Mouse (Mus musculus) neural tube, embryonic 10.5 days (tissue): ENCODE results near the gene Pla2g5.
"Not testable (repeated sequence)": the region's sequence is repeated elsewhere in the genome, so short reads cannot be mapped to it uniquely, and the experiment has no call there.

ENCODE experiments used
- DNase-seq: peaks from one replicate; pipeline ENCODE4 v3.0.0-alpha.2; 2017; ENCODE audit warnings: low spot score; ENCODE audit errors: extremely low spot score

The Pla2g5 gene

DNA sequence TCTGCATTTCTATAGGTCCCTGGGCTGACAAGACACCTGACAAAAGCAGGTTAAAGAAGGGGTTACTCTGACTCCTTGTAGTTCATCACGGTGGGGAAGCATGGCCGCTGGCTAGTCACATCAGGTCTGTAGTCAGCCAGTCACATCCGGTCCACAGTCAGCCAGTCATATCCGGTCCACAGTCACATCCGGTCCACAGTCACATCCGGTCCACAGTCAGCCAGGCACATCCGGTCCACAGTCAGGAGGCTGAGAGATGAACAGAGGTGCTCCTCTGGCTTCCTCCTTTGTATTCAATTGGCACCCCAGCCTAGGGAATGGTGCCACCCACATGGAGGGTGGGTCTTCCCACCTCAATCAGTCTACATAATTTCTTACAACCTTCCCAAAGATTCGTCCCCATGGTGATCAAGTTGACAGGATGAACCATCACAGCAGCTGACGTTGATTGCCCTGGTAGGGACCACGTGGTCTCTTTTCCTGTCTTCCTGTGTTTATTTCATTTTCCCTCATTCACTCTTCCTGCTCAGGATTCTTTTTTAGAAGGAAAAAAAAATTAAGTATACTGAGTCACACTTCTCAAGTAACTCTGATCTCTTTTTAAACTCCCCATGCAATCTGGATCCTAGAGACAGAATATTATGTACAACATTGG is at the start of gene Pla2g5:
Pla2g5 (minus strand) TSS at position 139 of the 655 bp plus-strand sequence.
- DNase-seq, result no peak

DNA sequence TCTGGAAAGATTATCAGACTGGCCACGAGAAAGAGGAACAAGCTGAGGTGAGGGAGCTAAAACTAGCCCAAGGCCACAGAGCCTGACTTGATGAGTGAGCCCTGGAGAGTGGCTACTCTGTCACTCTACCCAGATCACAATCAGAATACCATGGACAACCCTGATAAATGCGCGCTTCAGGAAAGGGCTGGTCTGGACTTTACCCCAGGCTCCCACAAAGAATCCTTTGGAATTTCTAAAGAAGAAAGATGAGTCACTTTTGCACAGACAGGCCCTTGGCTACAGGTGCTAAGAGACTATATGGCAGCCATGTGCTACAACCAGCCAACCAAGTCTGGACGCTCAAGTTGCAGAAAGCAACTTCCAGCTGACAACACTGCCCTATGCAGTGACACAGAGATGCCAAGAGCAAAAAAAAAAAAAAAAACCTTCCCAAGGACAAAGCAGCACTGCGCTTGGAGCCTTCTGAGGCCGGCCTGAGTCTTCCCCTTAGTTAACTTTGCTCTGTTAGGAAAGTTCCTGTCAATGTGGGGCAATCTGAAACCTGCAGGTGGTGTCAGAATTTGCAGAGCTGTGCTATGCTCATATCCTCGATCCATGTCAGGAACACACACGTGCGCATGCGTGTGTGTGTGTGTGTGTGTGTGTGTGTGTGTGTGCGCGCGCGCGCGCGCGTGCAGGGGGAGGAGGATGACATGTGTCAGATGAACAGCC is 42.5 kb upstream of the Pla2g5 start:
- DNase-seq, result no peak

DNA sequence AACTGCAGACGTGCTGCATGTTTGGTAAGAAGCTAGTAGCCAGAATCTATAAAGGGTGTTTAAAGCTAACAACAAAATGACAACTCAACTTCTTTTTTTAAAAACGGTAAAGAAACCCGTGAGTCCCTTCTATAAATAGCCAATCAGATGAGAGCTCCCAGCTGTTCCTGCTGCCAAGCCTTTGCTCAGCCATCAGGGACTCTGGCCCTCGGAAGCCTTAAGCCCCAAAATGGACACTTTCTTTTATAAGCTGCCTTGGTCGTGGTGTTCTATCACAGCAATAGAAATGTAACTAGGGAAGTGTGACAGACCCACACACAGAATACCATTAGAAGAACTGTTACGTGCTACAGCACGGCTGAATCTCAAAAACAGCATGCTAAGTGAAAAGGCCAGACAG is 36.1 kb upstream of the Pla2g5 start:
- DNase-seq, result no peak

DNA sequence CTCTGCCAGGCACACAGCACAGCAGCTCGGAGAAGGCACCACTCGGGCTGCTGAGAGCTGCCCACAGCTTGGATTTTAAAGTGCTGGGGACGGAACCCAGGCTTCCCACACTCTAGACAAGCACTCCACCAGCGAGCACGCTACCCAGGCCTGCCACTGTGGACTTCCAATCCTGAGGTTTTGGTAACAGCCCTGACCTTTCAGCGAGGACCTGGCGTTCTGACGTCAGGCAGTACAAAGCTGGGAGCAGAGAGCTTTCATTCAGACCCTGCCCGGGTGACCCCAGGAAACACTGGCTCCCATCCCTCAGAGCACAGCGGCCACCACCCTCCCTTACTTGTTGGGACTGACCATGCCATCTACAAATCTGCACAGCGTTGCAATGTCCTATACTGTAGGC is 30.5 kb upstream of the Pla2g5 start:
- DNase-seq, result not testable (repeated sequence)

- DNase-seq, result no peak
Observed at GRCm38 (mm10) chr4:138892655-138893054, 29.4 kb upstream of the Pla2g5 start.

- no peak for DNase-seq
Observed at GRCm38 (mm10) chr4:138889635-138890034, 26.4 kb upstream of the Pla2g5 start.

- DNase-seq, result no peak
Observed at GRCm38 (mm10) chr4:138889165-138889564, 25.9 kb upstream of the Pla2g5 start.

GRCm38 (mm10) chr4:138884261-138884660 is 21.0 kb upstream of the Pla2g5 start:
- DNase-seq, result peak; percentile 89

DNA sequence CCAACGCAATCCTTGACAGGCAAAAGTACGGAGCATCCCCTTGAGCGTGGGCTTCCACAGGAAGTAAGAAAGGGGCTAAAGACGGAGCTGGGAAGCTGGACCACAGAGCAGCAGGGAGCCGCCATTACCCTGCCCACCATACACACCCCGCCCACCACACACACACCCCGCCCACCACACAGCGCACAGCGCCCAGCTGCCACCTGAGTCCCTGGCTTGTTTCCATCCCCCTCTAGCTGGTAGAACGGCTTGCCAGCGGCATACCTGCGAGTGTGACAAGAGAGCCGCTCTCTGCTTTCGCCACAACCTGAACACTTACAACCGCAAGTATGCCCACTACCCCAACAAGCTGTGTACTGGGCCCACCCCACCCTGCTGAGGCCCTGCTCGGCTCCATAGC is 18.9 kb upstream of the Pla2g5 start:
- peak; percentile 39 for DNase-seq

DNA sequence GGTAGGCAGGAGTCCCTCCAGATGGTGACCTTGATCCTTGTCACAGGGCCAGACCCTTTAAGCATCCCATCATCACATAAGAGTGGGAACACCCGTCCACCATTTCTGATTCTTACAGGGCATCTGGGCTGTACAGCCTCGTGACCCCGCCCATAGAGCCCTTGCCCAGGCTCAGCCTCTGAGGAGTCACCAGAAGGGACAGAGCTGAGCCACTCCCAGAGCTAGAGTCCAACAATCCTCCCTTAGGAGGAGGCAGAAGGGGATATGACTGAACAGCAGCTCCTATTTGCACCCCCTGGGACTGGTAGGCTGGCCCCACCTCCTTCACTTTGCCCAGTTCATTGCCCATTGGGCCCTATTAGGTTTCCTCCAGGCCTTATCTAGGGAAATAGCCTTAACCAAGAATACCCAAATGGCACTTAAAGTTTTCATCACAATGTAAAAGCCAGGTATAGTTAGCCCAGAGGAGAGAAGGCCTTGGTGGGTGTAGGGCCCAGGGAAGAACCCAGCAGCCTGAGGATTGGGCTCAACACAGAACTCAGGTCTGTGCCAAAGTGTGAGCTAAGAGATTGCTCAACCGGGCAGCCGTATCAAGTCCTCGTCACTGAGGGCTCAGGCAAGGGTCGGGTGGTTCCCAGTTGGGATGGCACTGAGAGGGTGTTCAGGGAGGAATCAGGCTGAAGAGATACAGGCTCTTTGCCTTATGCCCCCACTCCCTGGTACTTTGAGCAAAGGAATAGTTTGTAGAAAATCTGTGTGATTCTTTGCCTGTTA is 17.7 kb upstream of the Pla2g5 start:
- DNase-seq, result no peak

DNA sequence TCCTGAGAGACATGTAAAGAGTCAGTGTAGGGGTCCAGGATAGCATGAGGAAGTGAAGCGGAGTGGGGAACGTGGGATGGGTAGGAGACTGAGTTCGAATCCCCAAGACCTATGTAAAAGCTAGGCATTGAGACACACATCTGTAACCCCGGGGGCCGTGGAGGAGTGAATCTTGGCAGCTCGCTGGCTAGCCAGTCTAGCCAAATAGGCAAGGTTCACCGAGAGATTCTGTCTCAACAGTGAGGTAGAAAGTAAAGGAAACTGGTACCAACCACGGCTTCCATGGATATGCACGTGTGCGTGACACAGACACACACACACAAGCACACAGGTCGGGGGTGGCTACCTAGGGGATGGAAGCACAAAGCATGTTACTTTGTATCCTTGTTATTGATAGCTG is 16.5 kb upstream of the Pla2g5 start:
- no peak for DNase-seq

DNA sequence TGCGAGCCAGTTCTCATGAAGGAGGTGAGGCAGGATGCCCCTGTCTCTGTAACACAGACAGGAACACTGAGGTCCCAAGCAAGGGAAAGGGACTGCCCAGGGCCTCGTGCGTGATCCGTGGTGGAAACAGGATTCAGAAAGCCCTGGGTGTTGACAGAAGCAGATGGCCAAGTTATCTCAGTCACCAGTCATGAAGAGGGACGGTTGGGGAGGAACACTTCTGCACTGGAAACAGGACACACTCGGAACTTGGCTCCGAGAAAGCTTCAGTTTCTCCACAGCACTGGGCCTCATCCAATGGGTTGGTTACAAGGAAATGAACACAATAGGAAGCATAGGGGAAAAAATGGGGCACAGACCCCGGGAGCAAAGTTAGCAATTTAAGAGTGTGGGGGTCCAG is 15.5 kb upstream of the Pla2g5 start:
- DNase-seq, result no peak

- DNase-seq, result no peak
Observed at GRCm38 (mm10) chr4:138877731-138878130, 14.4 kb upstream of the Pla2g5 start, which contains the start of gene Pla2g2e. TSS of gene Pla2g2e (plus strand) at chr4:138877942.

GRCm38 (mm10) chr4:138875986-138876385 is 12.7 kb upstream of the Pla2g5 start:
- no peak for DNase-seq

GRCm38 (mm10) chr4:138875275-138875674 is 12.0 kb upstream of the Pla2g5 start:
- DNase-seq, result not testable (repeated sequence)

DNA sequence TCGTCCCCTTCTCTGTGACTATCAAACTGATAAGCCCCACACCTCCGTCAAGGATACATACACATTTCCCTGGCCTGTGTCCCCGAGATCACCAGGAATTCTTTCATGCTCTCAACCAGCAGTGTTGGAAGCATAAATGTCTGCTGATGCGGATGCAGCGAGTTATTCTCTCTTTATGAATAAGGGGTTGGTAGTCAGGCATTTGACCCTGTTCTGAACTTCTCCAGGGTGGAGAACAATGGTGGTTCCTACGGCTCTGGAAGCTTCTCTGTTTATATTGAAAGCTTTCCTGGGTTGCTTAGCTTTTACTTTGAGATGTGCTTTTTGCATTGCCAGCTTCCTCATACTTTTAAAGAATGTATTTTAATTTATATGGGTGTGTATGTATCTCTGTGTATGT is 10.6 kb upstream of the Pla2g5 start, which contains the start of gene Gm13030:
Gm13030 (minus strand) TSS at position 101 of the 400 bp plus-strand sequence.
- DNase-seq, result no peak

DNA sequence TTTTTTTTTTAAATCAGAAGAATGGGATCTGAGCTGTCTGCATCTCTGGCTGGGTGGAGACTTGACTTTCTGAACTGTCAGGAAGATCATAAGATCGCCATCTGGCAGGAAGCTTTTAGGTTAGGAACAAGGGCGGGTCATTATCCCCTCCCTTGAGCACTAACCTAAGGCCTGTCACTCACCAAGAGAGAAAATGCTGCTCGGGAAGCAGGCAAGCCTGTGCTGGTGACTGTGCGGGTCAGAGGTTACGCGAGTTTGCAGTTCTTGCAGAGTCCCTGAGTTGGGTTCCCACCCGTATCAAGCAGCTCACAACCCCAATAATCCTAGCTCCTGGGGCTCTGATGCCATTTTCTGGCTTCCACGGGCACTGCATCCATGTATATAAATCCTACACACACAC is 5.4 kb upstream of the Pla2g5 start:
- no peak for DNase-seq

DNA sequence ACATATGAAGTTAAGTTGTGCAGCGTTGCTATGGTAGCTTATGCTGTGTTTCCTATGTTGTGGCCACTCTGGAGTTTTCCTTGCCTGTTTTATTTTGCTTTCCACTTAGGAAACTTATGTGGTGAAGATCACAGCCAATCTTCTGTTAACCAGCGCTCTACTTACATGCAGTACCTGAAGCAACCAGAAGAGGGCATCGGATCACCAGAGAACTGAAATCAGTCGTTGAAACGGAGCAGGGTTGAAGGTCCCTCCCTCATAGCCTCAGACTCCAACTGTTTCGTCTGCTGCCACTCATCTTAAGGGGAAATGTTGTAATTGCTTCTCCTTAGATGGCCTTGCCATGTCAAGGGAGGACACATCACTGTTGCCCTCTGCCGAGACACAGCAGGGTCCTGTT is 3.1 kb upstream of the Pla2g5 start:
- DNase-seq, result peak; percentile 71

GRCm38 (mm10) chr4:138865991-138866390 is 2.7 kb upstream of the Pla2g5 start:
- no peak for DNase-seq

- no peak for DNase-seq
Observed at GRCm38 (mm10) chr4:138865092-138865491, 1.8 kb upstream of the Pla2g5 start.

- peak; percentile 83 for DNase-seq
Observed at GRCm38 (mm10) chr4:138859728-138860127, 3.6 kb downstream of the Pla2g5 start.

GRCm38 (mm10) chr4:138859245-138859644 is 4.0 kb downstream of the Pla2g5 start:
- peak; percentile 47 for DNase-seq
